Mouse (Mus musculus) bone marrow macrophage, adult 2 months (primary cell): ENCODE results near the gene Dcst2.

ENCODE experiments used
- CTCF ChIP-seq: IDR thresholded peaks from 2 replicates; pipeline ENCODE4 v1.5.1; 2012; ENCODE audit warnings: low read depth, mild to moderate bottlenecking, low read length, moderate library complexity
- POLR2A ChIP-seq: IDR thresholded peaks from 2 replicates; pipeline ENCODE4 v1.6.1; 2012; ENCODE audit warnings: mild to moderate bottlenecking, low read depth, low read length, borderline replicate concordance

- no peak for TF ChIP-seq CTCF
- no peak for TF ChIP-seq POLR2A
These were observed 18.5 kb upstream of the Dcst2 start for GRCm38 (mm10) chr3:89343279-89343678.
